Mouse (Mus musculus) heart, embryonic 11.5 days (tissue): ENCODE data around the gene Gngt2. TPM values are rescaled to one million over a fixed set of nuclear protein-coding genes. Genes with fewer than 3 reads are reported as not detected.
"Not testable (repeated sequence)": the region's sequence is repeated elsewhere in the genome, so short reads cannot be mapped to it uniquely, and the experiment has no call there.

Source experiments
- ATAC-seq: fragments of 200-750 bp; cut with Nextera tagmentation; replicated peaks from 2 replicates; pipeline ENCODE4 v1.8.0; 2017; ENCODE audit warnings: moderate library complexity; ENCODE audit not compliant: insufficient number of reproducible peaks, low FRiP score, low TSS enrichment
- H3K27ac ChIP-seq: fragments of 300-500 bp; sonication (generic); 2 replicates; pipeline ENCODE4 v1.5.1; 2014; ENCODE audit warnings: mild to moderate bottlenecking, low read depth, low read length
- H3K27me3 ChIP-seq: fragments of 300-500 bp; sonication (generic); 2 replicates; pipeline ENCODE4 v1.6.1; 2014; ENCODE audit warnings: mild to moderate bottlenecking, low read length, mixed read lengths; ENCODE audit not compliant: control insufficient read depth, insufficient read depth
- H3K36me3 ChIP-seq: fragments of 300-500 bp; sonication (generic); 2 replicates; pipeline ENCODE4 v1.6.1; 2014; ENCODE audit warnings: mild to moderate bottlenecking, low read length, moderate library complexity, mixed read lengths; ENCODE audit not compliant: control insufficient read depth, insufficient read depth
- H3K4me1 ChIP-seq: fragments of 300-500 bp; sonication (generic); 2 replicates; pipeline ENCODE4 v1.6.1; 2014; ENCODE audit warnings: low read length; ENCODE audit not compliant: control insufficient read depth, insufficient read depth
- H3K4me2 ChIP-seq: fragments of 300-500 bp; sonication (generic); 2 replicates; pipeline ENCODE4 v1.6.1; 2014; ENCODE audit warnings: mild to moderate bottlenecking, moderate library complexity
- H3K4me3 ChIP-seq: fragments of 300-500 bp; sonication (generic); 2 replicates; pipeline ENCODE4 v1.5.1; 2014; ENCODE audit warnings: low read depth, low read length
- H3K9ac ChIP-seq: fragments of 300-500 bp; sonication (generic); 2 replicates; pipeline ENCODE4 v1.6.1; 2014; ENCODE audit warnings: mild to moderate bottlenecking, low read depth, low read length, moderate library complexity
- H3K9me3 ChIP-seq: fragments of 300-500 bp; sonication (generic); replicated peaks from 2 replicates; pipeline ENCODE4 v1.6.1; 2016; ENCODE audit warnings: low read length; ENCODE audit not compliant: control insufficient read depth
- WGBS: fragments of 180-500 bp; shearing (Covaris S2); extraction: QIAGEN DNeasy Blood & Tissue Kit; methylation state at CpG from one replicate; pipeline ENCODE4 v1.1.7; 2014; ENCODE audit not compliant: insufficient replicate concordance; 5-methylcytosine and 5-hydroxymethylcytosine counted together
- polyA plus RNA-seq: library from polyadenylated mRNA; unstranded; fragments of >200 nt; fragmentation: Nextera tagmentation; extraction: Ambion mirVana; gene quantifications from 2 replicates; pipeline ENCODE4 v1.2.1, GENCODE M21; 2014

Gngt2 gene
- polyA plus RNA-seq, 1 experiment from 2014 or later: 43.1 TPM

DNA sequence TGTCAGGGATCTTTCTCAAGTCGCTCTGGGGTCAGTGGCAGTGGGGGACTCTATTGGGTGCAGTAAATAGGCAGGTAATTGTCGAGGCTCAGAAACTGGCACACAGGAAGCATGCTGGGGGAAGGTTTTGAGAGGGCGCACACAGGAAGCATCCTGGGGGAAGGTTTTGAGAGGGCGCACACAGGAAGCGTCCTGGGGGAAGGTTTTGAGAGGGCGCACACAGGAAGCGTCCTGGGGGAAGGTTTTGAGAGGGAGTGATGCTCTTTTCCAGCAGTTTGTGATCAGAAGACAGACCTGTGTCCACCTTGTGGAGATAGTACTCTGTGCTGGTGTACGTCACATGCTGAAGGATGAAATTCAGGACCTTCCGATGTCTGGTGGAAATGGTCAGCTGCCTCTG is 38.8 kb downstream of the Gngt2 start:
- Histone ChIP-seq H3K36me3 (no peaks in the 10 kb centered on the region), H3K9me3 (no peaks in the 10 kb centered on the region), H3K4me3 (no peak overlapping the region), H3K27ac (no peak overlapping the region), H3K27me3 (no peaks in the 10 kb centered on the region), H3K4me1 (no peaks in the 10 kb centered on the region), H3K4me2 (no peak overlapping the region), H3K9ac (no peak overlapping the region)
- no peak for ATAC-seq
- 23% methylated on average over 9 of the region's 9 CpGs for WGBS

DNA sequence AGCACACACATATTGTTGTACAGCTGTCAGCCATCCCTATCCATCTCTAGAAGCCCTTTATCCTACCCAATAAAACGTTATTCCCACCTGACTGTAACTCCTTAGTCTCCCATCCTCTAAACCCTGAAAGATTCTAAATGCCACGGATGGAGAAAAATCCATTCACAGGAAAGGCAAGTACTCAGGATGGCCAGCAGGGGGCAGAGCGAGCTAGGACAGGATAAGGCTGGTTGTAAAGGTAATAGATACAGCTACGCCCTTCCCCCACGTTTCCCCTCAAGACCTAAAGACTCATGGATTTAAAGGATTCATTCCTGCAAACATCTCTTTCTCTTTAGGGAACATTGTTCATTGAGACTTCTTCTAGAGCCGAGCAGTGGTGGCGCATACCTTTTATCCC is 39.3 kb downstream of the Gngt2 start:
- 26% methylated on average over 7 of the region's 7 CpGs for WGBS
- H3K9me3 ChIP-seq: no peaks in the 10 kb centered on the region
- no peak overlapping the region for H3K9ac ChIP-seq
- no peaks in the 10 kb centered on the region for H3K27me3 ChIP-seq
- H3K4me1 ChIP-seq: no peaks in the 10 kb centered on the region
- no peak for ATAC-seq
- H3K4me2 ChIP-seq: no peak overlapping the region
- H3K36me3 ChIP-seq: no peaks in the 10 kb centered on the region
- H3K4me3 ChIP-seq: no peak overlapping the region
- H3K27ac ChIP-seq: no peak overlapping the region

DNA sequence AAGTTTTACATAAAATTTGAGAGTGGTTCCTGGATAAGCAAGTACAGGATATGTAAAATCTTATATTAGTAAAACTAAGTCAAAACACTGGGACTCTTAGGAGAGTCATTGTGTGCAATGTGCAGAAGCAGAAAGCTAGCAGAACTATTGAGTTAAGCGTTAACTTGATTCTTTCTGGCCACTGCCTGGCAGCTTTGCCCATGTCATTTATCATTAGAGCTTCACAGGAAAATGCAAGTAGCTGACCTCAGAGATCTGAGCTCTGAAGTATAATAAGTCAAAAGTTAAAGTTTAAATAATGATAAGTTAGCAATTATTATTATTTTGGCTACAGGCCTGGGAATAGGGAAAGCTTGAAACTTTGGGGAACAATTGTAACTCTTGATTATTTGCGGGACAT is 42.8 kb downstream of the Gngt2 start:
- H3K27me3 ChIP-seq, ATAC-seq, H3K4me1 ChIP-seq, H3K9ac ChIP-seq, H3K4me3 ChIP-seq, H3K9me3 ChIP-seq, H3K36me3 ChIP-seq, H3K27ac ChIP-seq, H3K4me2 ChIP-seq: not testable (repeated sequence)
- WGBS: 73% methylated on average over 2 of the region's 2 CpGs

DNA sequence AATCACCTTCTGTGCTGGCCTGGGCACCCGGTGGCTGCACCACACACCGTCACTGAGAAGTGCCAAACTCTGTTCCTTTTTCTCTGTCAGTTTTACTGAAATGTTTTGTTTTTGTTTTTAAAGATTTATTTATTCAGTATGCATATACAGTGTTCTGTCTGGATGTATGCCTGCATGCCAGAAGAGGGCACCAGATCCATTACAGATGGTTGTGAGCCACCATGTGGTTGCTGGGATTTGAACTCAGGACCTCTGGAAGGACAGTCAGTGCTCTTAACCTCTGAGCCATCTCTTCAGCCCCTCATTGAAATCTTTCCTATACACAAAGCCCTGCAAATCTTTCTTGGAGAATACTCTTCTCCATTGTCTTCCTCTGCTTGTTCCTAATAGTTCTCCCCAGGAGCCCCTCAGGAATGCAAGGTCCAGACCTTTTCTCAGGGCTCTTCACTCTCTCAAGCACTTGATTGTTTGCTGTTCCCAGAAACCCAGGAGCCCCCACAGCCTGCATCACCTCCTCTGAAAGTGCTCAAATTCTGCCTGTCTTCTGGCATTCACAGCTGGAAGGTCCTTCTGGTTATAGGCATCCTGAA is 53.5 kb downstream of the Gngt2 start:
- Histone ChIP-seq H3K4me1 (no peaks in the 10 kb centered on the region), H3K36me3 (no peaks in the 10 kb centered on the region), H3K27me3 (no peaks in the 10 kb centered on the region), H3K4me2 (no peak overlapping the region), H3K9me3 (no peaks in the 10 kb centered on the region; the same call in 1 of the 2 replicates), H3K27ac (no peak overlapping the region), H3K9ac (no peak overlapping the region), H3K4me3 (no peak overlapping the region)
- WGBS: 61% methylated on average over 2 of the region's 2 CpGs
- no peak for ATAC-seq

Other genes starting within 250 kb of the Gngt2 start
- 3.6 TPM in 2 replicates for gene Ngfr, start 249.5 kb upstream of the Gngt2 start, polyA plus RNA-seq
- gene Phb, start 170.3 kb upstream of the Gngt2 start, polyA plus RNA-seq: 273 and 295 TPM in 2 replicates
- gene Zfp652, start 124.5 kb upstream of the Gngt2 start, polyA plus RNA-seq: 5.6 and 7.3 TPM in 2 replicates
- gene B130006D01Rik, start 113.6 kb upstream of the Gngt2 start, polyA plus RNA-seq: 0.70 and 1.1 TPM in 2 replicates
- gene Phospho1, start 12.7 kb upstream of the Gngt2 start, polyA plus RNA-seq: 1.1 TPM in 1 of 2 replicates, not detected in the other
- 11.5 and 21.1 TPM in 2 replicates for gene Abi3, start 5.3 kb downstream of the Gngt2 start, polyA plus RNA-seq
- gene B4galnt2, start 77.7 kb downstream of the Gngt2 start, polyA plus RNA-seq: 0.11 TPM in 1 of 2 replicates, not detected in the other
- gene Igf2bp1, start 168.7 kb downstream of the Gngt2 start, polyA plus RNA-seq: 50.0 and 51.5 TPM in 2 replicates
- not detected in 2 replicates for gene Gip, start 187.3 kb downstream of the Gngt2 start, polyA plus RNA-seq
- gene Snf8, start 197.7 kb downstream of the Gngt2 start, polyA plus RNA-seq: 27.1 and 31.3 TPM in 2 replicates
- gene Ube2z, start 228.2 kb downstream of the Gngt2 start, polyA plus RNA-seq: 23.0 and 33.1 TPM in 2 replicates
- gene Atp5g1, start 238.5 kb downstream of the Gngt2 start, polyA plus RNA-seq: 1,582 and 1,616 TPM in 2 replicates